Mouse (Mus musculus) liver, postnatal 0 days (tissue): Measurements from ENCODE around the gene Aldh3b3.

ENCODE experiments used
- CTCF ChIP-seq: sonication (generic); IDR thresholded peaks from 2 replicates; pipeline ENCODE4 v1.5.1; 2016; ENCODE audit warnings: antibody characterized with exemption, low read depth
- EP300 ChIP-seq: IDR thresholded peaks from 2 replicates; pipeline ENCODE4 v1.6.1; 2016; ENCODE audit warnings: antibody characterized with exemption, low read depth, mild to moderate bottlenecking

DNA sequence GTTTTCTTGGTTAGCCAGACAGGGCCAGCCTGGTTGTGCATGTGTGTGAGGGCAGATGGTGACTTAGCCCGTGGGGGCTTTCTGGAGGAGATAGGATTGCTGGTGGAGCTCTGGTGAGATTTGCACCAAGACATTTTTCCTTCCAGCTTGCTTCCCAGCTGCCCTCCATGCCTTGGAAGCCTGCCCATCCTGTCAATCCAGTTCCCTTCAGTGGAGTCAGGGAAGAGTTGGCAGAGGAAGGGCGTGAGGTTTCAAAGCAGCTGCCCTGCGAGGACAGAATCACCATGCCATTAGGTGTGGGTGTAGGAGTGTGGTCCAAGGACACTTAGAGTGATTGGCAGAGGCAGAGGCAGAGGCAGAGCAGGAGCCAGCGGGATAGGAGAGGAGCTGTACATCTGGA is at the start of gene Aldh3b3:
- TF ChIP-seq CTCF, result no peak
- no peak for TF ChIP-seq EP300
